Mouse (Mus musculus) CH12.LX (cell line): ENCODE data around the gene Tollip. TPM values are rescaled to one million over a fixed set of nuclear protein-coding genes. Genes with fewer than 3 reads are reported as not detected.

Experiments
- DNase-seq: peaks from one replicate; pipeline ENCODE4 v3.0.0-alpha.2; 2013; ENCODE audit errors: extremely low read depth
- H3K27ac ChIP-seq: 2 replicates; pipeline ENCODE4 v1.5.1; 2012; ENCODE audit warnings: low read depth, mild to moderate bottlenecking, control low read depth, moderate library complexity; ENCODE audit not compliant: insufficient read depth
- H3K27me3 ChIP-seq: replicated peaks from 2 replicates; pipeline ENCODE3; 2012; ENCODE audit warnings: inconsistent platforms
- H3K36me3 ChIP-seq, 2 experiments: replicated peaks in 1 of 2; 2 replicates each; pipeline versions ENCODE3 to v1.6.1; 2012; ENCODE audit warnings: inconsistent platforms in 1 of 2, low read length in 1 of 2, mild to moderate bottlenecking in 1 of 2, mixed read lengths in 1 of 2, moderate library complexity in 1 of 2; ENCODE audit not compliant: control insufficient read depth in 1 of 2, insufficient read depth in 1 of 2
- H3K4me1 ChIP-seq, 2 experiments: 2 replicates each; pipeline ENCODE4 v1.6.1; 2012; ENCODE audit warnings: inconsistent platforms in 1 of 2, moderate library complexity in 1 of 2; ENCODE audit not compliant: insufficient read depth in 2 of 2, control insufficient read depth in 1 of 2
- H3K4me2 ChIP-seq: 2 replicates; pipeline ENCODE4 v1.6.1; 2012; ENCODE audit warnings: low read depth, mild to moderate bottlenecking, control low read depth; ENCODE audit not compliant: poor library complexity, insufficient read depth, severe bottlenecking
- H3K4me3 ChIP-seq, 3 experiments: fragments of 150-350 bp in 1 of 3; sonication (generic) in 1 of 3; replicated peaks in 1 of 3; 2 replicates each; pipeline versions ENCODE3 to v1.5.1; 2011 to 2012; ENCODE audit warnings: low read depth in 2 of 3, low read length in 2 of 3, mild to moderate bottlenecking in 2 of 3, moderate library complexity in 2 of 3, control low read depth in 1 of 3, improper control_type of control experiment in 1 of 3, inconsistent platforms in 1 of 3, mixed read lengths in 1 of 3; ENCODE audit not compliant: poor library complexity in 1 of 3
- H3K79me2 ChIP-seq: replicated peaks from 2 replicates; pipeline ENCODE4 v1.6.1; 2012; ENCODE audit warnings: mild to moderate bottlenecking, moderate library complexity; ENCODE audit not compliant: control insufficient read depth, poor library complexity, insufficient read depth, severe bottlenecking; ENCODE audit errors: extremely low read depth
- H3K9ac ChIP-seq: 2 replicates; pipeline ENCODE4 v1.6.1; 2012; ENCODE audit warnings: low read depth, mild to moderate bottlenecking, control low read depth, moderate library complexity; ENCODE audit not compliant: insufficient read depth
- H3K9me3 ChIP-seq: replicated peaks from 2 replicates; pipeline ENCODE3; 2012; ENCODE audit warnings: low read length, inconsistent platforms, mixed read lengths
- E2F4 ChIP-seq: IDR thresholded peaks from 2 replicates; pipeline ENCODE4 v1.6.1; 2011; ENCODE audit warnings: low read depth, low read length, improper control_type of control experiment; ENCODE audit not compliant: insufficient replicate concordance
- ELF1 ChIP-seq: IDR thresholded peaks from 2 replicates; pipeline ENCODE4 v1.6.1; 2014; ENCODE audit warnings: low read depth, mild to moderate bottlenecking, inconsistent platforms, low read length, improper control_type of control experiment
- HCFC1 ChIP-seq: IDR thresholded peaks from 2 replicates; pipeline ENCODE4 v1.6.1; 2012; ENCODE audit warnings: low read depth, mild to moderate bottlenecking, inconsistent platforms, low read length, improper control_type of control experiment
- JUN ChIP-seq: IDR thresholded peaks from 2 replicates; pipeline ENCODE4 v1.6.1; 2011; ENCODE audit warnings: low read depth, mild to moderate bottlenecking, low read length, improper control_type of control experiment, moderate library complexity; ENCODE audit not compliant: insufficient read depth
- MAZ ChIP-seq: IDR thresholded peaks from 2 replicates; pipeline ENCODE4 v1.6.1; 2012; ENCODE audit warnings: low read depth, mild to moderate bottlenecking, inconsistent platforms, low read length, improper control_type of control experiment, moderate library complexity
- MEF2A ChIP-seq: IDR thresholded peaks from 2 replicates; pipeline ENCODE4 v1.6.1; 2014; ENCODE audit warnings: low read depth, mild to moderate bottlenecking, inconsistent platforms, low read length, improper control_type of control experiment, borderline replicate concordance
- MYC ChIP-seq: IDR thresholded peaks from 2 replicates; pipeline ENCODE4 v1.6.1; 2011; ENCODE audit warnings: low read depth, mild to moderate bottlenecking, improper control_type of control experiment, low read length
- NELFE ChIP-seq: IDR thresholded peaks from 2 replicates; pipeline ENCODE4 v1.6.1; 2011; ENCODE audit warnings: low read depth, low read length, improper control_type of control experiment
- NRF1 ChIP-seq: IDR thresholded peaks from 2 replicates; pipeline ENCODE4 v1.6.1; 2014; ENCODE audit warnings: low read depth, mild to moderate bottlenecking, inconsistent platforms, low read length, improper control_type of control experiment, moderate library complexity
- PAX5 ChIP-seq: IDR thresholded peaks from 2 replicates; pipeline ENCODE4 v1.6.1; 2012; ENCODE audit warnings: low read length, inconsistent platforms, mixed read lengths
- RAD21 ChIP-seq: IDR thresholded peaks from 2 replicates; pipeline ENCODE4 v1.6.1; 2011; ENCODE audit warnings: low read depth, mild to moderate bottlenecking, low read length, improper control_type of control experiment, moderate library complexity
- SMC3 ChIP-seq: IDR thresholded peaks from 2 replicates; pipeline ENCODE4 v1.6.1; 2011; ENCODE audit warnings: low read depth, low read length, improper control_type of control experiment
- USF1 ChIP-seq: IDR thresholded peaks from 2 replicates; pipeline ENCODE4 v1.6.1; 2014; ENCODE audit warnings: low read depth, mild to moderate bottlenecking, inconsistent platforms, low read length, improper control_type of control experiment
- USF2 ChIP-seq: conservative IDR thresholded peaks from 2 replicates; pipeline ENCODE4 v1.6.1; 2011; ENCODE audit warnings: low read depth, low read length, improper control_type of control experiment
- ZC3H11A ChIP-seq: IDR thresholded peaks from 2 replicates; pipeline ENCODE4 v1.6.1; 2012; ENCODE audit warnings: low read depth, mild to moderate bottlenecking, inconsistent platforms, low read length, improper control_type of control experiment
- ZKSCAN1 ChIP-seq: IDR thresholded peaks from 2 replicates; pipeline ENCODE4 v1.6.1; 2012; ENCODE audit warnings: low read depth, inconsistent platforms, low read length, improper control_type of control experiment, borderline replicate concordance
- ZMIZ1 ChIP-seq: IDR thresholded peaks from 2 replicates; pipeline ENCODE4 v1.6.1; 2012; ENCODE audit warnings: low read depth, mild to moderate bottlenecking, inconsistent platforms, low read length, improper control_type of control experiment
- ZNF384 ChIP-seq: IDR thresholded peaks from 2 replicates; pipeline ENCODE4 v1.6.1; 2012; ENCODE audit warnings: low read depth, low read length, improper control_type of control experiment, inconsistent platforms
- dilution Hi-C: fragments of 300-500 bp; cut with MboI; formaldehyde crosslinking; loops from 2 replicates; pipeline ENCODE4 v1.14.3; 2020; ENCODE audit warnings: low sequenced_read_pairs; ENCODE audit not compliant: extremely low pct_unique_long_range_greater_than_20kb, extremely low pct_ligation_motif_present
- in situ Hi-C: fragments of 300-500 bp; cut with MboI; formaldehyde crosslinking; loops from 3 replicates; pipeline ENCODE4 v1.14.3; 2019; ENCODE audit warnings: low sequenced_read_pairs, low pct_ligation_motif_present, low pct_unique_long_range_greater_than_20kb, mixed read lengths
- polyA plus RNA-seq: library from polyadenylated mRNA; unstranded; fragments of >175 nt; gene quantifications from 2 replicates; pipeline ENCODE4 v1.2.1, GENCODE M21; 2012; ENCODE audit warnings: low read depth; ENCODE audit not compliant: insufficient read length
- total RNA-seq, 2 experiments: library from RNA; depleted of rRNA; stranded (reverse); fragments of 300-350 nt in 1 of 2; fragments of >200 nt in 1 of 2; gene quantifications; 2 replicates each; pipeline ENCODE4 v1.2.3; 2012 to 2014

Gene Tollip
- total and polyA plus RNA-seq, 3 experiments, result 18.8 to 29.6 (median 22.8) TPM

GRCm38 (mm10) chr7:141902269-141902729, 16.0 kb downstream of the Tollip start (continued):
- TF ChIP-seq HCFC1 (no peak; the same call in none of the 2 replicates), NELFE (peak; percentile 86), ZC3H11A (no peak), SMC3 (no peak), MAZ (no peak), ELF1 (peak; percentile 84)

- peaks cover 29% of the 10 kb centered on the region for H3K79me2 ChIP-seq
- peak; percentile 13 for DNase-seq
- H3K4me1 ChIP-seq, result peaks cover 12 to 23% of the 10 kb centered on the region in 2 experiments
- peaks cover 2 to 24% of the 10 kb centered on the region in 2 experiments for H3K36me3 ChIP-seq
- TF ChIP-seq USF1, result no peak
- TF ChIP-seq MYC, result no peak
- TF ChIP-seq RAD21, result no peak
- no peak for TF ChIP-seq JUN
- no peak for TF ChIP-seq ZMIZ1
- TF ChIP-seq NRF1, result no peak
- TF ChIP-seq HCFC1, result no peak
- no peak for TF ChIP-seq MAZ
- TF ChIP-seq MEF2A, result no peak
- no peak for TF ChIP-seq E2F4
- no peak for TF ChIP-seq PAX5
- no peak for TF ChIP-seq ELF1
- TF ChIP-seq ZNF384, result no peak
- TF ChIP-seq, all 38 proteins: peak for 0
- Histone ChIP-seq H3K27me3 (peaks cover 12% of the 10 kb centered on the region), H3K4me2 (peak overlapping the region; percentile 95; the same call in 1 of the 2 replicates), H3K9ac (peak overlapping the region; percentile 81), H3K4me3 (peak overlapping the region; percentile 85 to 96 (median 93)), H3K27ac (no peak overlapping the region), H3K9me3 (peaks cover 8% of the 10 kb centered on the region)
- dilution Hi-C loops, result no loop called here
- in situ Hi-C loops, result loop anchor here (25.0 kb wide), 1 partner anchor 140 kb away; no protein-coding TSS in a partner anchor
These were observed 16.5 kb downstream of the Tollip start for GRCm38 (mm10) chr7:141901825-141902224.

- no peak overlapping the region for H3K4me2 ChIP-seq
- dilution Hi-C loops (no loop called here), in situ Hi-C loops (no loop called here)
- TF ChIP-seq USF2, result no peak
- no peak for TF ChIP-seq ZKSCAN1
- TF ChIP-seq NRF1, result no peak
- no peak for TF ChIP-seq ELF1
- no peaks in the 10 kb centered on the region for H3K27me3 ChIP-seq
- H3K9ac ChIP-seq, result no peak overlapping the region
- H3K27ac ChIP-seq, result 0 out of 2 replicates have a peak overlapping the region, but pooled peaks have one; percentile 13
- peaks cover 10% of the 10 kb centered on the region for H3K79me2 ChIP-seq
- H3K36me3 ChIP-seq, result peaks cover 49 to 81% of the 10 kb centered on the region in 2 experiments
- H3K4me1 ChIP-seq, result peaks cover 0 to 5% of the 10 kb centered on the region in 2 experiments; a peak in 1 of 4 replicates
- H3K4me3 ChIP-seq, result no peak overlapping the region
- H3K9me3 ChIP-seq, result no peaks in the 10 kb centered on the region
- DNase-seq, result no peak
These were observed 26.2 kb downstream of the Tollip start for GRCm38 (mm10) chr7:141892151-141892550.
